In genomic region chr1:40465477-40466430, GRCm38 (mm10) we compare ENCODE assay signal across 9 mouse cellular contexts. TPM values are rescaled to one million over a fixed set of nuclear protein-coding genes. Genes with fewer than 3 reads are reported as not detected.
A peak's percentile ranks its signal among the peaks of the same experiment; 100 is the strongest.
DNase-seq lines count a peak whose midpoint lies in the region; ATAC-seq and TF ChIP-seq lines count a peak whose summit lies in the region.
"Had no signal": no experiment of that assay in that cellular context is flagged by ENCODE, and none has a peak within 500 bp of the region (broad histone marks: within the 10 kb centered on the region; RNA-seq: fewer than 3 reads in every experiment).

TSS of gene Il18r1 (plus strand) at chr1:40465552.

- no peaks in the 10 kb centered on the region; the same call in 1 of the 2 replicates for H3K9me3 ChIP-seq in ES-Bruce4 (replicated peaks; ENCODE audit: control insufficient read depth, insufficient read depth, low read length, poor library complexity, severe bottlenecking)
- H3K9me3 ChIP-seq in forebrain, embryonic 14.5 days (replicated peaks; ENCODE audit: control insufficient read depth, low read length), result no peaks in the 10 kb centered on the region

- no peak within 1 kb of the TSS for H3K4me2 ChIP-seq in forebrain, embryonic 14.5 days (ENCODE audit: low read length)

- WGBS in kidney, adult 2 months, result 42% methylated on average over 20 of the region's 20 CpGs
- 9% methylated on average over 20 of the region's 20 CpGs for WGBS in thymus, adult 2 months
- 49% methylated on average over 20 of the region's 20 CpGs for WGBS in forebrain, embryonic 14.5 days

- H3K36me3 ChIP-seq in ES-Bruce4 (ENCODE audit: control insufficient read depth, insufficient read depth, low read length, poor library complexity, severe bottlenecking), result no peaks in the 10 kb centered on the region
- no peaks in the 10 kb centered on the region for H3K36me3 ChIP-seq in kidney, adult 2 months (ENCODE audit: control insufficient read depth, insufficient read depth, low read length)
- no peaks in the 10 kb centered on the region for H3K36me3 ChIP-seq in thymus, adult 2 months (ENCODE audit: control insufficient read depth, insufficient read depth, low read length)
- no peaks in the 10 kb centered on the region for H3K36me3 ChIP-seq in forebrain, embryonic 14.5 days (ENCODE audit: control insufficient read depth, insufficient read depth, low read length)

- no peak for ATAC-seq in forebrain, embryonic 14.5 days

- TF ChIP-seq CTCF in ES-Bruce4 (IDR thresholded peaks at IDR 0.05; ENCODE audit: low read depth, low read length), result peak; percentile 16
- peak; percentile 29; the same call in 1 of the 2 replicates for TF ChIP-seq CTCF in kidney, adult 2 months (conservative IDR thresholded peaks at IDR 0.05; ENCODE audit: insufficient read depth, insufficient read length, low read depth, low read length)
- TF ChIP-seq CTCF in thymus, adult 2 months (IDR thresholded peaks at IDR 0.05; ENCODE audit: borderline replicate concordance, control insufficient read depth, extremely low read depth, insufficient read depth, low read length, poor library complexity), result peak; percentile 31; the same call in 1 of the 2 replicates

- peak; percentile 27 for DNase-seq in 3134 (ENCODE audit: extremely low read depth, insufficient read length, low spot score)
- DNase-seq in kidney, adult 2 months, result peak; percentile 34
- peak; percentile 86 for DNase-seq in lung, postnatal 25 days (ENCODE audit: low spot score)
- DNase-seq in thymus, adult 2 months, result peak; percentile 78
- DNase-seq in forebrain, embryonic 14.5 days (ENCODE audit: low spot score), result no peak
- no peak for DNase-seq in frontal cortex, postnatal 25 days (ENCODE audit: low spot score in 2 of 2)
- DNase-seq in Muller cell, postnatal 12 days (ENCODE audit: inconsistent ontology term), result no peak

- no peaks in the 10 kb centered on the region for H3K27me3 ChIP-seq in ES-Bruce4 (ENCODE audit: control insufficient read depth, insufficient read depth, low read length, poor library complexity, severe bottlenecking)
- no peaks in the 10 kb centered on the region; the same call in 1 of the 2 replicates for H3K27me3 ChIP-seq in kidney, adult 2 months (replicated peaks; ENCODE audit: control insufficient read depth, insufficient read depth, low read length)
- H3K27me3 ChIP-seq in thymus, adult 2 months (ENCODE audit: control insufficient read depth, insufficient read depth, low read length), result no peaks in the 10 kb centered on the region
- H3K27me3 ChIP-seq in forebrain, embryonic 14.5 days (replicated peaks; ENCODE audit: control insufficient read depth, insufficient read depth, low read length), result no peaks in the 10 kb centered on the region

- H3K4me3 ChIP-seq in ES-Bruce4 (ENCODE audit: low read depth, low read length), result no peak within 1 kb of the TSS
- no peak within 1 kb of the TSS; the same call in 1 of the 2 replicates for H3K4me3 ChIP-seq in kidney, adult 2 months (ENCODE audit: insufficient read depth, low read depth, low read length)
- H3K4me3 ChIP-seq in thymus, adult 2 months (ENCODE audit: control insufficient read depth, insufficient read depth, low read length), result peak within 1 kb of the TSS; percentile 25
- no peak within 1 kb of the TSS for H3K4me3 ChIP-seq in forebrain, embryonic 14.5 days (ENCODE audit: low read depth, low read length)

- no peak for TF ChIP-seq EP300 in ES-Bruce4 (IDR thresholded peaks at IDR 0.05; ENCODE audit: insufficient read depth, low read depth, low read length)

- no peak within 1 kb of the TSS for H3K9ac ChIP-seq in ES-Bruce4 (ENCODE audit: low read depth, poor library complexity, severe bottlenecking)
- H3K9ac ChIP-seq in forebrain, embryonic 14.5 days (ENCODE audit: low read length), result no peak within 1 kb of the TSS

- TF ChIP-seq POLR2A in ES-Bruce4 (IDR thresholded peaks at IDR 0.05; ENCODE audit: insufficient read depth, low read length), result no peak
- no peak for TF ChIP-seq POLR2A in kidney, adult 2 months (IDR thresholded peaks at IDR 0.05; ENCODE audit: low read depth, low read length)
- TF ChIP-seq POLR2A in thymus, adult 2 months (IDR thresholded peaks at IDR 0.05; ENCODE audit: control insufficient read depth, extremely low read depth, insufficient read depth, low read length, poor library complexity), result no peak

- no peaks in the 10 kb centered on the region for H3K4me1 ChIP-seq in ES-Bruce4 (ENCODE audit: control insufficient read depth, insufficient read depth, low read length)
- no peaks in the 10 kb centered on the region for H3K4me1 ChIP-seq in kidney, adult 2 months (ENCODE audit: control insufficient read depth, insufficient read depth, low read length)
- H3K4me1 ChIP-seq in thymus, adult 2 months (replicated peaks; ENCODE audit: control insufficient read depth, insufficient read depth, low read length), result peaks cover 11% of the 10 kb centered on the region
- H3K4me1 ChIP-seq in forebrain, embryonic 14.5 days (ENCODE audit: control insufficient read depth, insufficient read depth, low read length), result no peaks in the 10 kb centered on the region

- no peak within 1 kb of the TSS for H3K27ac ChIP-seq in ES-Bruce4 (ENCODE audit: insufficient read depth, low read length)
- H3K27ac ChIP-seq in kidney, adult 2 months (ENCODE audit: insufficient read depth, low read depth, low read length), result no peak within 1 kb of the TSS
- H3K27ac ChIP-seq in thymus, adult 2 months (ENCODE audit: control insufficient read depth, insufficient read depth, low read length), result no peak within 1 kb of the TSS
- H3K27ac ChIP-seq in forebrain, embryonic 14.5 days (ENCODE audit: low read depth, low read length), result no peak within 1 kb of the TSS

RNA-seq across cellular contexts. Expression of gene Il18r1, which starts in this region (rescaled TPM):
- polyA plus RNA-seq in ES-Bruce4 (2011; ENCODE audit: insufficient read depth, insufficient read length, low read depth, missing spikeins), result not detected in 2 replicates
- 0.34 and 0.58 TPM in 2 replicates for polyA plus RNA-seq in kidney, adult 2 months (2012; rRNA removed)
- 2.5 and 2.7 TPM in 2 replicates for polyA plus RNA-seq in thymus, adult 2 months (2012; rRNA removed)
- polyA plus RNA-seq in forebrain, embryonic 14.5 days (2014; fragmentation: Nextera tagmentation; extraction: Ambion mirVana), result not detected in 2 replicates
- polyA plus RNA-seq: neural tube, embryonic 11.5 days had no signal

Comparison
In these comparisons a context has a peak if more than half of its experiments do, and no peak if none do; other contexts are left out.
1. Peak in DNase-seq in kidney, adult 2 months; RNA of the gene not detected or under 1 TPM.
2. DNase-seq: peak in 3134 (single experiment), lung, postnatal 25 days (single experiment) and thymus, adult 2 months (single experiment); none in forebrain, embryonic 14.5 days (single experiment), frontal cortex, postnatal 25 days (0 of 2) and Muller cell, postnatal 12 days (single experiment).
3. Peak in every context shown above with its lines, with median percentiles within 50 percentile points of each other: CTCF ChIP-seq.